In genomic region chr3:46764939-46765338, GRCm38 (mm10) we compare ENCODE assay signal across 19 mouse cellular contexts.
DNase-seq lines count a peak whose midpoint lies in the region; ATAC-seq and TF ChIP-seq lines count a peak whose summit lies in the region.
"Had no signal": no experiment of that assay in that cellular context is flagged by ENCODE, and none has a peak within 500 bp of the region (broad histone marks: within the 10 kb centered on the region; RNA-seq: fewer than 3 reads in every experiment).

No protein-coding gene starts in this region.

- H3K9me3 ChIP-seq in MEL (replicated peaks; ENCODE audit: insufficient read depth, low read length), result no peaks in the 10 kb centered on the region
- no peaks in the 10 kb centered on the region for H3K9me3 ChIP-seq in forebrain, embryonic 12.5 days

- H3K4me3 ChIP-seq in MEL (ENCODE audit: control insufficient read depth in 1 of 2, insufficient read depth in 1 of 2, low read depth in 2 of 2, low read length in 2 of 2), result peak overlapping the region in 1 of 2 experiments; percentile 76; a peak in 2 of 4 replicates
- H3K4me3 ChIP-seq in forebrain, embryonic 12.5 days (replicated peaks), result no peak overlapping the region

- H3K79me2 ChIP-seq in MEL (ENCODE audit: control insufficient read depth, insufficient read depth, low read length, poor library complexity), result no peaks in the 10 kb centered on the region

- ATAC-seq in forebrain, embryonic 12.5 days (ENCODE audit: low FRiP score), result no peak
- ATAC-seq: activated CD4-positive, CD25-positive, alpha-beta regulatory T cell, adult 4 months; CD4-positive, CD25-positive, alpha-beta regulatory T cell, adult 4 months; Patski had no signal

- TF ChIP-seq EP300 in MEL (IDR thresholded peaks at IDR 0.05; ENCODE audit: low read depth in 1 of 2, low read length in 2 of 2), result peak; percentile 75 to 79

- no peak overlapping the region for H3K27ac ChIP-seq in MEL (ENCODE audit: control insufficient read depth, low read depth, low read length)
- no peak overlapping the region for H3K27ac ChIP-seq in forebrain, embryonic 12.5 days

- no peak for TF ChIP-seq POLR2A in MEL (IDR thresholded peaks at IDR 0.05; ENCODE audit: control insufficient read depth in 1 of 2, insufficient read depth in 1 of 2, low read depth in 1 of 2, low read length in 2 of 2, poor library complexity in 1 of 2)

- peaks cover 0 to 9% of the 10 kb centered on the region in 2 experiments; a peak in 2 of 4 replicates for H3K36me3 ChIP-seq in MEL (ENCODE audit: control insufficient read depth in 1 of 2, insufficient read depth in 2 of 2, low read length in 2 of 2)
- H3K36me3 ChIP-seq in forebrain, embryonic 12.5 days (replicated peaks), result no peaks in the 10 kb centered on the region
- H3K36me3 ChIP-seq: G1E had no signal

- H3K9ac ChIP-seq in MEL (ENCODE audit: control insufficient read depth, low read depth, low read length, poor library complexity, severe bottlenecking), result no peak overlapping the region
- no peak overlapping the region for H3K9ac ChIP-seq in forebrain, embryonic 12.5 days

- peaks cover 0 to 12% of the 10 kb centered on the region in 2 experiments; a peak in 2 of 4 replicates for H3K4me1 ChIP-seq in MEL (ENCODE audit: control insufficient read depth in 1 of 2, insufficient read depth in 2 of 2, low read length in 2 of 2)
- H3K4me1 ChIP-seq in forebrain, embryonic 12.5 days, result no peaks in the 10 kb centered on the region

- WGBS in forebrain, embryonic 12.5 days, result 89% methylated on average over 1 of the region's 1 CpGs

- TF ChIP-seq CTCF in MEL (IDR thresholded peaks at IDR 0.05 in 2 of 3, conservative IDR thresholded peaks at IDR 0.05 in 1 of 3; ENCODE audit: control insufficient read depth in 1 of 3, insufficient read depth in 1 of 3, low read depth in 2 of 3, low read length in 3 of 3, poor library complexity in 1 of 3, severe bottlenecking in 1 of 3), result no peak

- no peak overlapping the region for H3K4me2 ChIP-seq in forebrain, embryonic 12.5 days

- H3K27me3 ChIP-seq in MEL (ENCODE audit: control insufficient read depth in 1 of 2, insufficient read depth in 2 of 2, low read length in 2 of 2), result no peaks in the 10 kb centered on the region
- no peaks in the 10 kb centered on the region for H3K27me3 ChIP-seq in forebrain, embryonic 12.5 days
- H3K27me3 ChIP-seq: CH12.LX, Patski had no signal

- peak; percentile 28 for DNase-seq in MEL (ENCODE audit: low read depth, low spot score)
- DNase-seq: adrenal gland, adult 2 months; adrenal gland, adult 8-10 months; adrenal gland, postnatal 10 days; adrenal gland, postnatal 14 days; adrenal gland, postnatal 25 days; adrenal gland, postnatal 36 days; B cell, adult 2 months; cerebellum, adult 11 months; cerebellum, adult 11-12 months; cerebellum, adult 18-20 months; cerebellum, adult 2 months; cerebellum, adult 8-10 months had no signal

- no peak for TF ChIP-seq RAD21 in MEL (IDR thresholded peaks at IDR 0.05; ENCODE audit: low read depth, low read length)

TF ChIP-seq in MEL, 35 proteins besides CTCF, POLR2A, EP300 and RAD21:
- peak; percentile 56 for TF ChIP-seq GATA1 (IDR thresholded peaks at IDR 0.05; ENCODE audit: low read depth, low read length)
- 0 out of 2 replicates have a peak, but pooled peaks have one; percentile 22 for TF ChIP-seq MYC (IDR thresholded peaks at IDR 0.05; ENCODE audit: low read depth, low read length)
- peak; percentile 76 for TF ChIP-seq TCF12 (IDR thresholded peaks at IDR 0.05; ENCODE audit: low read depth, low read length)
- TF ChIP-seq SMC3 (IDR thresholded peaks at IDR 0.05; ENCODE audit: low read depth, low read length), result peak; percentile 6; the same call in 1 of the 2 replicates
- no peak for TF ChIP-seq TAL1 (IDR thresholded peaks at IDR 0.05; ENCODE audit: low read length)
- TF ChIP-seq RCOR1 (IDR thresholded peaks at IDR 0.05; ENCODE audit: low read depth, low read length), result peak; percentile 9; the same call in 1 of the 2 replicates
- TF ChIP-seq ETS1 (IDR thresholded peaks at IDR 0.05; ENCODE audit: low read depth, low read length), result peak; percentile 20; the same call in 1 of the 2 replicates
- no peak for TF ChIP-seq ZC3H11A (IDR thresholded peaks at IDR 0.05; ENCODE audit: low read depth, low read length)
